9 mouse cellular contexts compared by ENCODE assay signal in genomic region chr7:100894833-100895226, GRCm38 (mm10). TPM values are rescaled to one million over a fixed set of nuclear protein-coding genes. Genes with fewer than 3 reads are reported as not detected.
DNase-seq lines count a peak whose midpoint lies in the region; ATAC-seq and TF ChIP-seq lines count a peak whose summit lies in the region.
"Had no signal": no experiment of that assay in that cellular context is flagged by ENCODE, and none has a peak within 500 bp of the region (broad histone marks: within the 10 kb centered on the region; RNA-seq: fewer than 3 reads in every experiment).

No protein-coding gene starts in this region.

- peaks cover 6% of the 10 kb centered on the region for H3K36me3 ChIP-seq in heart, postnatal 0 days (replicated peaks; ENCODE audit: control insufficient read depth, insufficient read depth, low read length)
- H3K36me3 ChIP-seq in hindbrain, embryonic 11.5 days (ENCODE audit: control insufficient read depth, insufficient read depth, low read length) = no peaks in the 10 kb centered on the region
- no peaks in the 10 kb centered on the region for H3K36me3 ChIP-seq in midbrain, embryonic 11.5 days (ENCODE audit: control insufficient read depth, insufficient read depth, low read length)

- WGBS in heart, postnatal 0 days = 5% methylated on average over 12 of the region's 12 CpGs
- WGBS in hindbrain, embryonic 11.5 days = 7% methylated on average over 10 of the region's 12 CpGs
- WGBS in midbrain, embryonic 11.5 days = 4% methylated on average over 12 of the region's 12 CpGs

- no peak for TF ChIP-seq POLR2A in cortical plate, adult 2 months (IDR thresholded peaks at IDR 0.05; ENCODE audit: extremely low read depth, insufficient read depth, low read length)

- H3K9me3 ChIP-seq in heart, postnatal 0 days (replicated peaks; ENCODE audit: control insufficient read depth, low read length) = no peaks in the 10 kb centered on the region
- no peaks in the 10 kb centered on the region for H3K9me3 ChIP-seq in hindbrain, embryonic 11.5 days (ENCODE audit: control insufficient read depth, low read length)
- no peaks in the 10 kb centered on the region for H3K9me3 ChIP-seq in midbrain, embryonic 11.5 days (ENCODE audit: control insufficient read depth, low read length)

- no peak for TF ChIP-seq CTCF in heart, postnatal 0 days (IDR thresholded peaks at IDR 0.05; ENCODE audit: low read depth)
- TF ChIP-seq CTCF in cortical plate, adult 2 months (IDR thresholded peaks at IDR 0.05; ENCODE audit: extremely low read depth, insufficient read depth, low read length) = no peak

- peak overlapping the region; percentile 95 for H3K4me2 ChIP-seq in heart, postnatal 0 days (ENCODE audit: low read depth, low read length)
- peak overlapping the region; percentile 94 for H3K4me2 ChIP-seq in hindbrain, embryonic 11.5 days (replicated peaks; ENCODE audit: low read depth, low read length)
- peak overlapping the region; percentile 83 for H3K4me2 ChIP-seq in midbrain, embryonic 11.5 days

- no peaks in the 10 kb centered on the region for H3K27me3 ChIP-seq in heart, postnatal 0 days (ENCODE audit: control insufficient read depth, insufficient read depth, low read length)
- H3K27me3 ChIP-seq in hindbrain, embryonic 11.5 days (ENCODE audit: control insufficient read depth, insufficient read depth, low read length) = no peaks in the 10 kb centered on the region
- no peaks in the 10 kb centered on the region for H3K27me3 ChIP-seq in midbrain, embryonic 11.5 days (ENCODE audit: control insufficient read depth, insufficient read depth, low read length)
- H3K27me3 ChIP-seq: Patski had no signal

- H3K9ac ChIP-seq in heart, postnatal 0 days (replicated peaks; ENCODE audit: low read depth, low read length) = peak overlapping the region; percentile 54
- peak overlapping the region; percentile 73 for H3K9ac ChIP-seq in hindbrain, embryonic 11.5 days (ENCODE audit: low read depth, low read length)
- H3K9ac ChIP-seq in midbrain, embryonic 11.5 days (ENCODE audit: low read length) = peak overlapping the region; percentile 71

- no peak overlapping the region for H3K27ac ChIP-seq in heart, postnatal 0 days (ENCODE audit: low read depth)
- H3K27ac ChIP-seq in cortical plate, adult 2 months (ENCODE audit: insufficient read depth, low read length) = peak overlapping the region; percentile 71
- 0 out of 2 replicates have a peak overlapping the region, but pooled peaks have one; percentile 6 for H3K27ac ChIP-seq in hindbrain, embryonic 11.5 days (ENCODE audit: low read depth, low read length)
- no peak overlapping the region for H3K27ac ChIP-seq in midbrain, embryonic 11.5 days (ENCODE audit: low read depth, low read length)

- H3K4me1 ChIP-seq in heart, postnatal 0 days (ENCODE audit: control insufficient read depth, insufficient read depth) = peaks cover 20% of the 10 kb centered on the region
- peaks cover 5% of the 10 kb centered on the region; the same call in 1 of the 2 replicates for H3K4me1 ChIP-seq in cortical plate, adult 2 months (ENCODE audit: control insufficient read depth, insufficient read depth, low read length)
- peaks cover 14% of the 10 kb centered on the region for H3K4me1 ChIP-seq in hindbrain, embryonic 11.5 days (replicated peaks; ENCODE audit: control insufficient read depth, insufficient read depth, low read length)
- peaks cover 21% of the 10 kb centered on the region for H3K4me1 ChIP-seq in midbrain, embryonic 11.5 days (ENCODE audit: control insufficient read depth, insufficient read depth, low read length)

- no peak for DNase-seq in heart, postnatal 0 days (ENCODE audit: low spot score)
- no peak for DNase-seq in heart, adult 18-20 months
- DNase-seq in hindbrain, embryonic 11.5 days (ENCODE audit: low spot score) = peak; percentile 34
- peak; percentile 91 for DNase-seq in midbrain, embryonic 11.5 days (ENCODE audit: low spot score, missing footprints)
- no peak for DNase-seq in adrenal gland, adult 8-10 months
- DNase-seq in urinary bladder, adult 18-20 months (ENCODE audit: low spot score in 2 of 2) = no peak
- no peak for DNase-seq in cerebellum, adult 11 months

- ATAC-seq in heart, postnatal 0 days (ENCODE audit: insufficient read depth, low read depth) = peak; percentile 6; the same call in 1 of the 2 replicates
- peak; percentile 53 for ATAC-seq in hindbrain, embryonic 11.5 days (ENCODE audit: low FRiP score)
- peak; percentile 28; the same call in 1 of the 2 replicates for ATAC-seq in midbrain, embryonic 11.5 days (ENCODE audit: low FRiP score)
- ATAC-seq: Patski had no signal

- no peak for TF ChIP-seq EP300 in heart, postnatal 0 days (IDR thresholded peaks at IDR 0.05; ENCODE audit: low read depth)

- H3K4me3 ChIP-seq in heart, postnatal 0 days (ENCODE audit: low read depth, low read length) = peak overlapping the region; percentile 51
- peak overlapping the region; percentile 94 for H3K4me3 ChIP-seq in cortical plate, adult 2 months (ENCODE audit: insufficient read depth, low read length)
- peak overlapping the region; percentile 47 for H3K4me3 ChIP-seq in hindbrain, embryonic 11.5 days (ENCODE audit: low read depth, low read length)
- peak overlapping the region; percentile 46 for H3K4me3 ChIP-seq in midbrain, embryonic 11.5 days (ENCODE audit: low read depth, low read length)

RNA-seq across cellular contexts. Expression of gene Relt, which starts 31.6 kb away (rescaled TPM):
- total RNA-seq in heart, postnatal 0 days (2014; rRNA removed; ENCODE audit: low replicate concordance) = 5.1 and 5.9 TPM in 2 replicates
- 1.8 and 2.3 TPM in 2 replicates for polyA plus RNA-seq in heart, postnatal 0 days (2015; fragmentation: Nextera tagmentation; extraction: Ambion mirVana)
- total RNA-seq in heart, adult 18-20 months (2021) = 1 to 10 TPM; 4.5 to 5.4 TPM
- polyA plus RNA-seq in cortical plate, adult 2 months (2012; rRNA removed) = 17.9 and 19.1 TPM in 2 replicates
- 1.4 and 2.0 TPM in 2 replicates for polyA plus RNA-seq in hindbrain, embryonic 11.5 days (2014; fragmentation: Nextera tagmentation; extraction: Ambion mirVana)
- polyA plus RNA-seq in midbrain, embryonic 11.5 days (2014; fragmentation: Nextera tagmentation; extraction: Ambion mirVana) = 1.7 and 2.2 TPM in 2 replicates
- 1 to 10 TPM; 1.2 to 1.8 (median 1.5) TPM for total RNA-seq in adrenal gland, adult 8-10 months (2022)

RNA-seq across cellular contexts. Expression of gene Arhgef17, which starts 37.1 kb away (rescaled TPM):
- 28.4 and 42.3 TPM in 2 replicates for total RNA-seq in heart, postnatal 0 days (2014; rRNA removed; ENCODE audit: low replicate concordance)
- 2.6 and 2.8 TPM in 2 replicates for polyA plus RNA-seq in heart, postnatal 0 days (2015; fragmentation: Nextera tagmentation; extraction: Ambion mirVana)
- 10 to 100 TPM; 23.6 to 24.8 TPM for total RNA-seq in heart, adult 18-20 months (2021)
- polyA plus RNA-seq in cortical plate, adult 2 months (2012; rRNA removed) = 89.2 and 91.3 TPM in 2 replicates
- 6.3 and 8.3 TPM in 2 replicates for polyA plus RNA-seq in hindbrain, embryonic 11.5 days (2014; fragmentation: Nextera tagmentation; extraction: Ambion mirVana)
- polyA plus RNA-seq in midbrain, embryonic 11.5 days (2014; fragmentation: Nextera tagmentation; extraction: Ambion mirVana) = 6.8 and 6.9 TPM in 2 replicates
- total RNA-seq in adrenal gland, adult 8-10 months (2022) = 100 to 1,000 TPM in 3 of 4 experiments, 10 to 100 TPM in 1; 95.8 to 118 (median 108) TPM

Comparison
In these comparisons a context has a peak if more than half of its experiments do, and no peak if none do; other contexts are left out.
1. DNase-seq: peak in hindbrain, embryonic 11.5 days (single experiment) and midbrain, embryonic 11.5 days (single experiment); none in heart, postnatal 0 days (single experiment), heart, adult 18-20 months (0 of 2), adrenal gland, adult 8-10 months (single experiment), urinary bladder, adult 18-20 months (0 of 2) and cerebellum, adult 11 months (single experiment).
2. H3K27ac ChIP-seq: peak in cortical plate, adult 2 months (single experiment) and hindbrain, embryonic 11.5 days (single experiment); none in heart, postnatal 0 days (single experiment) and midbrain, embryonic 11.5 days (single experiment).
3. Peak in every context shown above with its lines, with median percentiles within 50 percentile points of each other: ATAC-seq, H3K4me2 ChIP-seq, H3K4me3 ChIP-seq and H3K9ac ChIP-seq.